ENCODE assay signal across 8 mouse cellular contexts in the genomic region with DNA sequence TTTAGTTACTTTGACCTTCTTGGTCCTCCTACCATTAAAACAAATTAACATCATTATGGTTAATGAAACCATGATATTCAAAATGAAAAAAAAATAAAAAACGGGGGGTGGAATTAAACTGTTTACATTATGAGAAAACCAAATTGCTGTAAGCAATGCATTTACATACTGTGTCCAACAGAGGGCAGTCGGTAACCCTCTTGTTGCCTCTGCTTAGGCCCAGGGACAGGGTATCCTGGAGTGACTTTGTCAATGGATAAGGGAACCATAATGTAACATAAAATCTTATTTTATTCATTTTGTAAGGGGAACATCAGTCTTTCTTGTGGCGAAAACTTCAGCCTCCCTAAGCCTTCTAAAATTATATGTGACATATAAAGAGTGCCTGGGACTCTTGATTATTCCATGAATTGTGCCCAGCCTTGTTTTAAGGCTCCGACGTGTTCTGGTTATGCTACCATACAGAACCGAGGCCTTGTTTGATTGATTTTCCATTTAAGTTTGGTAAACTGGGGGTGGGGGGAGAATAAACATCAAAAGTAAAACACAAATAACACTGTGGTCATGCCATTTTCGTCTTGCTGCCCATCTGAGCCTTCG.
DNase-seq lines count a peak whose midpoint lies in the region; TF ChIP-seq lines count a peak whose summit lies in the region.
"Had no signal": no experiment of that assay in that cellular context is flagged by ENCODE, and none has a peak within 500 bp of the region (broad histone marks: within the 10 kb centered on the region; RNA-seq: fewer than 3 reads in every experiment).

No protein-coding gene starts in this region.

- peak; percentile 33; the same call in 1 of the 2 replicates for TF ChIP-seq CTCF in bone marrow macrophage, adult 2 months (IDR thresholded peaks at IDR 0.05; ENCODE audit: low read depth, low read length)

- no peaks in the 10 kb centered on the region for H3K4me1 ChIP-seq in bone marrow macrophage, adult 2 months (ENCODE audit: control insufficient read depth, insufficient read depth, low read length)
- H3K4me1 ChIP-seq: heart, embryonic 13.5 days had no signal

- no peak for TF ChIP-seq POLR2A in bone marrow macrophage, adult 2 months (IDR thresholded peaks at IDR 0.05; ENCODE audit: borderline replicate concordance, low read depth, low read length)

- peak; percentile 9 to 23 for DNase-seq in left cerebral cortex, adult 18-20 months (ENCODE audit: low spot score in 2 of 2)
- no peak for DNase-seq in left cerebral cortex, adult 8-10 months (ENCODE audit: low spot score in 2 of 2)
- DNase-seq in ES-CJ7 (ENCODE audit: low read depth, low spot score): peak; percentile 40
- peak; percentile 22 for DNase-seq in kidney, postnatal 10 days
- no peak for DNase-seq in urinary bladder, postnatal 25 days (ENCODE audit: low spot score)
- no peak for DNase-seq in thymus, postnatal 14 days

- no peak overlapping the region for H3K4me3 ChIP-seq in bone marrow macrophage, adult 2 months (ENCODE audit: insufficient read depth, low read length)
- H3K4me3 ChIP-seq: heart, embryonic 13.5 days had no signal

- H3K27ac ChIP-seq in bone marrow macrophage, adult 2 months (ENCODE audit: insufficient read depth, low read depth, low read length): no peak overlapping the region
- H3K27ac ChIP-seq: heart, embryonic 13.5 days had no signal

Comparison
In these comparisons a context has a peak if more than half of its experiments do, and no peak if none do; other contexts are left out.
1. DNase-seq: peak in left cerebral cortex, adult 18-20 months (2 of 2), ES-CJ7 (single experiment) and kidney, postnatal 10 days (single experiment); none in left cerebral cortex, adult 8-10 months (0 of 2), urinary bladder, postnatal 25 days (single experiment) and thymus, postnatal 14 days (single experiment).